Mouse (Mus musculus): ENCODE data around the gene Dlx5.

The Dlx5 gene

GRCm38 (mm10) chr6:6859111-6859949 lies 22.6 kb downstream of the Dlx5 start:
- DNase-seq = no peak

- DNase-seq = no peak
Observed at GRCm38 (mm10) chr6:6858571-6858970, 23.3 kb downstream of the Dlx5 start.

DNA sequence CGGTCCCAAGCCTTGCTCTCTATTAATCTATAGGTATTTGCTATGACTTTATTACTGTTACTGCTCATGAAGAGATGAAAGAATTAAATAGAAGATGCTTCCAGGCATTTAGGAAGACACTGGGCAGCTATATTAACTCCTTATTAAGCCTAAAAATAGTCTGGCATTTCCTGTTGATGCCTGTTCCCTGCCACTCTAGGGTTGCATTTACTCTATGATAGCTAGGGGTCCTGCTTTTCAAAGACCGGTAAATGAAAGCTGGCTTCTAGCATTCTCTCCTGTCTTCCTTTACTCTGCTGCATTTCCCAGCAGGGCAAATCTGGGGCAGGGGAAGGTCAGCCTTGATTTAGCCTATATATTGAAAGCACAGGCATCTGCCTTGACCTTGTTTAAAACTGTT lies 24.1 kb downstream of the Dlx5 start:
- DNase-seq = no peak

GRCm38 (mm10) chr6:6856881-6857280 lies 25.0 kb downstream of the Dlx5 start:
- no peak for DNase-seq

GRCm38 (mm10) chr6:6856316-6856715 lies 25.6 kb downstream of the Dlx5 start:
- DNase-seq = no peak

- no peak for DNase-seq
Observed at GRCm38 (mm10) chr6:6855746-6856185, 26.1 kb downstream of the Dlx5 start.

- DNase-seq = no peak
Observed at GRCm38 (mm10) chr6:6854902-6855745, 26.8 kb downstream of the Dlx5 start.

GRCm38 (mm10) chr6:6854176-6854575 lies 27.7 kb downstream of the Dlx5 start:
- no peak for DNase-seq

DNA sequence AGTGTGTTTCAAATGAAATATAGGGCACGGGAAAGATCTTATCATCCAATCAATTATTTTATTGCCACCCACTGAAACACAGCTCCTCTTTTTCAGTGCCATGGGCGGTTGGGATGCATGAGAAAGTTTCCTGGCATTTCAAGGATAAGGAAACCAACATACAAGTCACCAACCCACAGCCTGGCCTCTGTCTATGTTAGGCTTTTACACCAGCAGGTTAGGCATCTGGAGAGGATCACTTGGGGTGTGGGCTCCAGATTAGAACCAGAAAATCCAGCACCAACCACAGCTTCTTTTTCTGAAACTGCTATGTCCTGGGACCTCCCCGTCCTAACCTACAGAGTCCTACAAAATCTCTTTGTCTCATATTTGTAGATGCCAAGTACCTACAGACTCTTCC lies 28.9 kb downstream of the Dlx5 start:
- no peak for DNase-seq

GRCm38 (mm10) chr6:6851166-6851565 lies 30.7 kb downstream of the Dlx5 start:
- DNase-seq = no peak

DNA sequence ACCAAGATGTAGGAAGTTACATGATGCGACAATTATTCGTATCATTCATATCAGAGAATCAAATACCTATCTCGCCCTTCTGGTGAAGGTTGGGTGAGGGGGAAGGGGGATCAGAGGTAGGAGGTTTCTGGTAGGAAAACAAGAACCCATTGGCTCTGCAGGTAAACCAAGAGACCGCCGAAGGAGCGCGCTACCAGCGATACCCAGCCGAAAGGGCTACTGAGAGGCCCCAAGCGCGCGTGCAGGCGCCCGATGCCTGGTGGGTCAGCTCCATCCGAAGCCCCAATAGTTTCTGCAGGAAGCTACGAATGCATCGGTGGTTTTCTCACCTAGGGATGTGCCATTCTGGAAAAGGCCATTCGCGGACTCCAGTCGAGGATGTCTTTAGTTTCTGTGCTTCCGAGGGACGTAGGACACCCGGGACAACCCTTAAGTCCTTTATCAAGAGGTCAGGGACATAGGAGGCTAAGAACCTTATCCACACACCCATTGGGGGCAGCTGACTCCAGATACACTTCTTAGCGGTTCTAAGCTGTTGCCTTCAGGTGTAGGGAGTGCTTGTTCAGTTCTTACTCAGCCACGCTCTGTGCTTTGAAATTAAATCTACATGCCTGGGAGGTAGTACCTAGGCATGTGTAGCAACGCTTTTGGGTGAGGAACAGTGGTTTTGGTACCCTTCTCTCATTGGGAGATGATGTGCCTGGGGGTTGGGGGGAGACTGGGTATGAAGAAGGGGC lies 31.4 kb downstream of the Dlx5 start:
- no peak for DNase-seq

- no peak for DNase-seq
Observed at GRCm38 (mm10) chr6:6849744-6850143, 32.1 kb downstream of the Dlx5 start.

DNA sequence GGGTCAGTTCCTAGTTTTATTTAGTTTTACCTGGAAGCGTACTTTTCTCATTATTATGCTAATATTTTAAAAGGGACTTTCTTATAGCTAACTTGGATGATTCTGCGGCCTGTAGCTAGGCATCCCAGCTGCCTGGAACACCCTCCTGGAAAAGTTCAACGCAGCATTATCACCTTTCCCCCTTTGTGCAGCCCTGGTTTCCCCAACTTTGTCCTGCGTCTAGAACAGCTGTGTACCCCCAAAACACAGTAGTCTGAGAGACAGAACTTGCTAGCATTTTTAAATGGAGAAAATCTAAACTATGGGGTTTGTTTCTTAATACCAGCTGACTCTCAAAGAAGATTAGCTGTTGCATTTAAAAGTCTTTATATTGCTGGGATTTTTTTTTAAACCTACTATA lies 33.3 kb downstream of the Dlx5 start:
- DNase-seq = no peak

GRCm38 (mm10) chr6:6833301-6833700 lies 48.6 kb downstream of the Dlx5 start:
- no peak for DNase-seq

GRCm38 (mm10) chr6:6830446-6830845 lies 51.4 kb downstream of the Dlx5 start:
- no peak for DNase-seq
